Mouse (Mus musculus): Measurements from ENCODE around the gene Osbpl3. TPM values are rescaled to one million over a fixed set of nuclear protein-coding genes. Genes with fewer than 3 reads are reported as not detected.

Gene Osbpl3
- polyA plus RNA-seq, 1 experiment from 2014 or later: 12.7 TPM

- no peak for ATAC-seq (ENCODE audit: insufficient number of reproducible peaks, insufficient read depth, low FRiP score, low TSS enrichment)
- no peaks in the 10 kb centered on the region for H3K36me3 ChIP-seq
- no peak overlapping the region for H3K9ac ChIP-seq
- H3K4me1 ChIP-seq: no peaks in the 10 kb centered on the region
- H3K27me3 ChIP-seq: no peaks in the 10 kb centered on the region
- 82% methylated on average over 5 of the region's 5 CpGs for WGBS
- no peak overlapping the region for H3K4me2 ChIP-seq (replicated peaks)
- no peak overlapping the region for H3K4me3 ChIP-seq
- H3K9me3 ChIP-seq: no peaks in the 10 kb centered on the region
- no peak overlapping the region for H3K27ac ChIP-seq
Measured at GRCm38 (mm10) chr6:50255356-50255755, 200.6 kb downstream of the Osbpl3 start.

GRCm38 (mm10) chr6:50254723-50255184 is 201.2 kb downstream of the Osbpl3 start:
- Histone ChIP-seq H3K27me3 (no peaks in the 10 kb centered on the region), H3K4me3 (no peak overlapping the region), H3K9me3 (no peaks in the 10 kb centered on the region), H3K9ac (no peak overlapping the region), H3K36me3 (no peaks in the 10 kb centered on the region), H3K4me1 (no peaks in the 10 kb centered on the region), H3K4me2 (replicated peaks) (no peak overlapping the region), H3K27ac (no peak overlapping the region)
- ATAC-seq (ENCODE audit: insufficient number of reproducible peaks, insufficient read depth, low FRiP score, low TSS enrichment): no peak
- WGBS: 73% methylated on average over 10 of the region's 10 CpGs

- H3K36me3 ChIP-seq: no peaks in the 10 kb centered on the region
- no peaks in the 10 kb centered on the region for H3K4me1 ChIP-seq
- H3K9ac ChIP-seq: no peak overlapping the region
- H3K4me2 ChIP-seq (replicated peaks): no peak overlapping the region
- H3K9me3 ChIP-seq: no peaks in the 10 kb centered on the region
- no peak overlapping the region for H3K27ac ChIP-seq
- 75% methylated on average over 5 of the region's 5 CpGs for WGBS
- H3K4me3 ChIP-seq: no peak overlapping the region
- ATAC-seq (ENCODE audit: insufficient number of reproducible peaks, insufficient read depth, low FRiP score, low TSS enrichment): no peak
- no peaks in the 10 kb centered on the region for H3K27me3 ChIP-seq
Measured at GRCm38 (mm10) chr6:50252690-50253089, 203.3 kb downstream of the Osbpl3 start.

- no peak for ATAC-seq (ENCODE audit: insufficient number of reproducible peaks, insufficient read depth, low FRiP score, low TSS enrichment)
- Histone ChIP-seq H3K27ac (no peak overlapping the region), H3K9ac (no peak overlapping the region), H3K36me3 (no peaks in the 10 kb centered on the region), H3K27me3 (no peaks in the 10 kb centered on the region), H3K4me1 (no peaks in the 10 kb centered on the region), H3K4me2 (replicated peaks) (no peak overlapping the region), H3K4me3 (no peak overlapping the region), H3K9me3 (no peaks in the 10 kb centered on the region)
- WGBS: 88% methylated on average over 4 of the region's 4 CpGs
Measured at GRCm38 (mm10) chr6:50247791-50248190, 208.2 kb downstream of the Osbpl3 start.

- Histone ChIP-seq H3K4me2 (replicated peaks) (no peak overlapping the region), H3K36me3 (no peaks in the 10 kb centered on the region), H3K9me3 (no peaks in the 10 kb centered on the region), H3K4me3 (no peak overlapping the region), H3K4me1 (no peaks in the 10 kb centered on the region), H3K27me3 (no peaks in the 10 kb centered on the region), H3K27ac (no peak overlapping the region), H3K9ac (no peak overlapping the region)
- no peak for ATAC-seq (ENCODE audit: insufficient number of reproducible peaks, insufficient read depth, low FRiP score, low TSS enrichment)
- 78% methylated on average over 2 of the region's 2 CpGs for WGBS
Measured at GRCm38 (mm10) chr6:50247356-50247755, 208.6 kb downstream of the Osbpl3 start.

GRCm38 (mm10) chr6:50244967-50245366 is 211.0 kb downstream of the Osbpl3 start:
- no peaks in the 10 kb centered on the region for H3K4me1 ChIP-seq
- no peak overlapping the region for H3K4me3 ChIP-seq
- H3K4me2 ChIP-seq (replicated peaks): no peak overlapping the region
- H3K27me3 ChIP-seq: no peaks in the 10 kb centered on the region
- H3K9ac ChIP-seq: no peak overlapping the region
- H3K9me3 ChIP-seq: no peaks in the 10 kb centered on the region
- ATAC-seq (ENCODE audit: insufficient number of reproducible peaks, insufficient read depth, low FRiP score, low TSS enrichment): no peak
- whole genome bisulfite sequencing: 84% methylated on average over 4 of the region's 4 CpGs
- no peaks in the 10 kb centered on the region for H3K36me3 ChIP-seq
- H3K27ac ChIP-seq: no peak overlapping the region

- Histone ChIP-seq H3K36me3 (no peaks in the 10 kb centered on the region), H3K27ac (no peak overlapping the region), H3K9ac (no peak overlapping the region), H3K4me1 (no peaks in the 10 kb centered on the region), H3K4me2 (replicated peaks) (no peak overlapping the region), H3K9me3 (no peaks in the 10 kb centered on the region), H3K4me3 (no peak overlapping the region), H3K27me3 (no peaks in the 10 kb centered on the region)
- no peak for ATAC-seq (ENCODE audit: insufficient number of reproducible peaks, insufficient read depth, low FRiP score, low TSS enrichment)
- WGBS: 87% methylated on average over 4 of the region's 4 CpGs
Measured at GRCm38 (mm10) chr6:50244126-50244525, 211.9 kb downstream of the Osbpl3 start.

Other genes with a start within 250 kb of the Osbpl3 start
- 43.6 and 47.4 TPM in 2 replicates for gene Gsdme, start 192.3 kb downstream of the Osbpl3 start, polyA plus RNA-seq (2016; fragmentation: Nextera tagmentation; extraction: Ambion mirVana)
- 65.3 and 71.2 TPM in 2 replicates for gene Cycs, start 110.3 kb upstream of the Osbpl3 start, polyA plus RNA-seq (2016; fragmentation: Nextera tagmentation; extraction: Ambion mirVana)
- 0.76 and 0.90 TPM in 2 replicates for gene 4921507P07Rik, start 140.4 kb upstream of the Osbpl3 start, polyA plus RNA-seq (2016; fragmentation: Nextera tagmentation; extraction: Ambion mirVana)
- gene Npvf, start 198.2 kb upstream of the Osbpl3 start, polyA plus RNA-seq (2016; fragmentation: Nextera tagmentation; extraction: Ambion mirVana): 0.29 TPM in 1 of 2 replicates, not detected in the other